In the genomic region with DNA sequence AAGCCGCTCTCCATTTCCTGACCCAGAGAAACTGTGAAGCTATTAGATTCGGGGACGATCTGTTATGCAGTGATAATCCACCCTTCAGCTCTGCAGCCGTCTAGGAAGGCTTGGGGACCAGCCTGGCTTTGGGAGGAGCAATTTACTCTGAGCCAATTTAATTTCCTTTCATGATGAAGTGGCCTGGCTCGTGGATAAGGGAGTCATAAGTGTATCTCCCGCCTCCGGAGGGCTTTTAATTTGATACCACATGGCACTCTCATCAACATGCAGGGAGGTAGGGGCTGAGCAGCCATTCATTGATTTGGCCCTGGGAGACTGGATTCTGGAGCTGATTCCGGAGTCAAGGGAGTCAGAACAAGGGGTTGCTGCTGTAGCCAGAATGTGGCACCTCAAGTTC, we compare ENCODE assay signal across 17 mouse cellular contexts. TPM values are rescaled to one million over a fixed set of nuclear protein-coding genes. Genes with fewer than 3 reads are reported as not detected.
A peak's percentile ranks its signal among the peaks of the same experiment; 100 is the strongest.
DNase-seq lines count a peak whose midpoint lies in the region; ATAC-seq and TF ChIP-seq lines count a peak whose summit lies in the region.
"Had no signal": no experiment of that assay in that cellular context is flagged by ENCODE, and none has a peak within 500 bp of the region (broad histone marks: within the 10 kb centered on the region; RNA-seq: fewer than 3 reads in every experiment).

No protein-coding gene starts in this region.

- no peaks in the 10 kb centered on the region for H3K4me1 ChIP-seq in hindbrain, embryonic 11.5 days (replicated peaks; ENCODE audit: control insufficient read depth, insufficient read depth, low read length)
- H3K4me1 ChIP-seq in hindbrain, embryonic 10.5 days (replicated peaks): peaks cover 6% of the 10 kb centered on the region; the same call in 1 of the 2 replicates
- H3K4me1 ChIP-seq in forebrain, postnatal 0 days (ENCODE audit: insufficient read depth): no peaks in the 10 kb centered on the region
- H3K4me1 ChIP-seq in midbrain, embryonic 13.5 days (replicated peaks): peaks cover 9% of the 10 kb centered on the region
- H3K4me1 ChIP-seq: liver, embryonic 15.5 days had no signal

- no peaks in the 10 kb centered on the region for H3K27me3 ChIP-seq in hindbrain, embryonic 11.5 days (ENCODE audit: control insufficient read depth, insufficient read depth, low read length)
- peaks cover 75% of the 10 kb centered on the region for H3K27me3 ChIP-seq in hindbrain, embryonic 10.5 days (ENCODE audit: insufficient read depth, poor library complexity, severe bottlenecking)
- no peaks in the 10 kb centered on the region for H3K27me3 ChIP-seq in forebrain, postnatal 0 days (ENCODE audit: insufficient read depth, low read length)
- H3K27me3 ChIP-seq in midbrain, embryonic 13.5 days: peaks cover 8% of the 10 kb centered on the region
- H3K27me3 ChIP-seq: limb, embryonic 15.5 days; liver, embryonic 15.5 days had no signal

- no peaks in the 10 kb centered on the region for H3K9me3 ChIP-seq in hindbrain, embryonic 11.5 days (ENCODE audit: control insufficient read depth, low read length)
- no peaks in the 10 kb centered on the region for H3K9me3 ChIP-seq in hindbrain, embryonic 10.5 days
- H3K9me3 ChIP-seq in forebrain, postnatal 0 days (ENCODE audit: low read length): no peaks in the 10 kb centered on the region
- H3K9me3 ChIP-seq in midbrain, embryonic 13.5 days: no peaks in the 10 kb centered on the region
- H3K9me3 ChIP-seq: heart, embryonic 15.5 days; limb, embryonic 15.5 days; liver, embryonic 15.5 days had no signal

- H3K27ac ChIP-seq in hindbrain, embryonic 11.5 days (ENCODE audit: low read depth, low read length): no peak overlapping the region
- H3K27ac ChIP-seq in hindbrain, embryonic 10.5 days: no peak overlapping the region
- no peak overlapping the region for H3K27ac ChIP-seq in forebrain, postnatal 0 days (ENCODE audit: low read depth, low read length)
- 0 out of 2 replicates have a peak overlapping the region, but pooled peaks have one; percentile 16 for H3K27ac ChIP-seq in midbrain, embryonic 13.5 days
- H3K27ac ChIP-seq: gastrocnemius, adult 2 months; heart, embryonic 15.5 days; kidney, postnatal 0 days; limb, embryonic 15.5 days; liver, embryonic 15.5 days; macrophage had no signal

- no peak overlapping the region for H3K9ac ChIP-seq in hindbrain, embryonic 11.5 days (ENCODE audit: low read depth, low read length)
- no peak overlapping the region for H3K9ac ChIP-seq in forebrain, postnatal 0 days
- no peak overlapping the region for H3K9ac ChIP-seq in midbrain, embryonic 13.5 days (replicated peaks)
- H3K9ac ChIP-seq: heart, embryonic 15.5 days; limb, embryonic 15.5 days; liver, embryonic 15.5 days had no signal

- H3K4me2 ChIP-seq in hindbrain, embryonic 11.5 days (replicated peaks; ENCODE audit: low read depth, low read length): no peak overlapping the region
- no peak overlapping the region for H3K4me2 ChIP-seq in forebrain, postnatal 0 days (ENCODE audit: low read depth)
- no peak overlapping the region for H3K4me2 ChIP-seq in midbrain, embryonic 13.5 days (replicated peaks)
- H3K4me2 ChIP-seq: heart, embryonic 15.5 days; limb, embryonic 15.5 days; liver, embryonic 15.5 days had no signal

- no peak for DNase-seq in hindbrain, embryonic 11.5 days (ENCODE audit: low spot score)
- no peak for DNase-seq in hindbrain, embryonic 10.5 days (ENCODE audit: low spot score)
- peak; percentile 77 for DNase-seq in brain, embryonic 14.5 days (ENCODE audit: low read depth)
- no peak for DNase-seq in forebrain, postnatal 0 days
- no peak for DNase-seq in right cerebral cortex, postnatal 36 days (ENCODE audit: low spot score in 2 of 2)
- no peak for DNase-seq in gastrocnemius, postnatal 36 days
- DNase-seq in spleen, adult 18-20 months: no peak
- DNase-seq: gastrocnemius, adult 2 months; right cerebral cortex, postnatal 14 days; thymus, adult 2 months had no signal

- 56% methylated on average over 8 of the region's 8 CpGs for WGBS in hindbrain, embryonic 11.5 days
- 59% methylated on average over 8 of the region's 8 CpGs for WGBS in hindbrain, embryonic 10.5 days
- 38% methylated on average over 8 of the region's 8 CpGs for WGBS in forebrain, postnatal 0 days
- 32% methylated on average over 8 of the region's 8 CpGs for WGBS in midbrain, embryonic 13.5 days

- H3K36me3 ChIP-seq in hindbrain, embryonic 11.5 days (ENCODE audit: control insufficient read depth, insufficient read depth, low read length): no peaks in the 10 kb centered on the region
- no peaks in the 10 kb centered on the region for H3K36me3 ChIP-seq in hindbrain, embryonic 10.5 days
- H3K36me3 ChIP-seq in forebrain, postnatal 0 days (ENCODE audit: insufficient read depth): no peaks in the 10 kb centered on the region
- no peaks in the 10 kb centered on the region for H3K36me3 ChIP-seq in midbrain, embryonic 13.5 days
- H3K36me3 ChIP-seq: heart, embryonic 15.5 days; limb, embryonic 15.5 days; liver, embryonic 15.5 days had no signal

- TF ChIP-seq POLR2A in brain, embryonic 14.5 days (IDR thresholded peaks at IDR 0.05; ENCODE audit: borderline replicate concordance, extremely low read depth, insufficient read depth, insufficient read length, poor library complexity, severe bottlenecking): no peak

- intact Hi-C loops in gastrocnemius, postnatal 36 days (cut with DNase I): no loop called here

- TF ChIP-seq CTCF in brain, embryonic 14.5 days (IDR thresholded peaks at IDR 0.05; ENCODE audit: borderline replicate concordance, extremely low read depth, insufficient read depth, insufficient read length): no peak
- no peak for TF ChIP-seq CTCF in forebrain, postnatal 0 days (IDR thresholded peaks at IDR 0.05; ENCODE audit: low read depth)

- peak; percentile 54; the same call in 1 of the 2 replicates for ATAC-seq in hindbrain, embryonic 11.5 days (ENCODE audit: low FRiP score)
- peak; percentile 34; the same call in 1 of the 2 replicates for ATAC-seq in forebrain, postnatal 0 days
- ATAC-seq in midbrain, embryonic 13.5 days: peak; percentile 75
- ATAC-seq: intestine, postnatal 0 days had no signal

- no peak overlapping the region for H3K4me3 ChIP-seq in hindbrain, embryonic 11.5 days (ENCODE audit: low read depth, low read length)
- no peak overlapping the region for H3K4me3 ChIP-seq in hindbrain, embryonic 10.5 days
- H3K4me3 ChIP-seq in forebrain, postnatal 0 days (ENCODE audit: low read depth, low read length): no peak overlapping the region
- H3K4me3 ChIP-seq in midbrain, embryonic 13.5 days (replicated peaks): no peak overlapping the region
- H3K4me3 ChIP-seq: gastrocnemius, adult 2 months; heart, embryonic 15.5 days; limb, embryonic 15.5 days; liver, embryonic 15.5 days had no signal

RNA-seq across cellular contexts. Expression of a gene that starts 35.3 kb away (rescaled TPM):
- 9.8 and 9.9 TPM in 2 replicates for polyA plus RNA-seq in hindbrain, embryonic 11.5 days (2014; fragmentation: Nextera tagmentation; extraction: Ambion mirVana)
- polyA plus RNA-seq in hindbrain, embryonic 10.5 days (2016; fragmentation: Nextera tagmentation; extraction: Ambion mirVana): 9.2 and 10.4 TPM in 2 replicates
- polyA plus RNA-seq in brain, embryonic 14.5 days (2012; rRNA removed): 64.7 and 67.5 TPM in 2 replicates
- total RNA-seq in forebrain, postnatal 0 days (2014; rRNA removed): 29.5 and 37.7 TPM in 2 replicates
- 20.7 and 24.7 TPM in 2 replicates for polyA plus RNA-seq in forebrain, postnatal 0 days (2015; fragmentation: Nextera tagmentation; extraction: Ambion mirVana)
- polyA plus RNA-seq in midbrain, embryonic 13.5 days (2015; fragmentation: Nextera tagmentation; extraction: Ambion mirVana): 18.0 and 19.7 TPM in 2 replicates
- 1 to 10 TPM; 4.3 to 5.0 TPM for total RNA-seq in gastrocnemius, postnatal 36 days (2021)
